9 mouse cellular contexts compared by ENCODE assay signal in the genomic region with DNA sequence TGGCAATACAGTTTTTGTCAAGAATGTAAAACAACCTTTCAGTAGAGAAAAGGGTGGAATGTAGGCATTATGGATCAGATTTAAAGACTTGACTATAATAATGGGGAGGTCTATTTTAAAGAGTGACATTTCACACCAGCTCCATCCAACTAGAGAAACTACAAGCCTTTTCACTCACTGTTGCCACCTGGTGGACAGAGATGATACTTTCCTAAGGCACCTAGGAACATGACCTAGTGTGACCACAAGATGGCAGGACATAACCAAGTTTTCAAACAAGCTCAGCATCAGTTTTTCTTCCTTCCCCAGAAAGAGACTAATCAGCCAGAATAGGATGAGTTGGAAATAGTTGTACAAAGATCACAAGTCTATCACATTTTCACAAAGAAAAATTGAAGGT.
A peak's percentile ranks its signal among the peaks of the same experiment; 100 is the strongest.
DNase-seq lines count a peak whose midpoint lies in the region; ATAC-seq and TF ChIP-seq lines count a peak whose summit lies in the region.
"Had no signal": no experiment of that assay in that cellular context is flagged by ENCODE, and none has a peak within 500 bp of the region (broad histone marks: within the 10 kb centered on the region; RNA-seq: fewer than 3 reads in every experiment).

No protein-coding gene starts in this region.

- no peak overlapping the region for H3K4me2 ChIP-seq in embryonic facial prominence, embryonic 11.5 days (ENCODE audit: low read depth, low read length)
- no peak overlapping the region for H3K4me2 ChIP-seq in liver, postnatal 0 days (ENCODE audit: low read depth, low read length)
- H3K4me2 ChIP-seq: limb, embryonic 15.5 days had no signal

- no peak for TF ChIP-seq EP300 in liver, postnatal 0 days (IDR thresholded peaks at IDR 0.05; ENCODE audit: low read depth)

- ATAC-seq in embryonic facial prominence, embryonic 11.5 days (replicated peaks; ENCODE audit: insufficient number of reproducible peaks, low FRiP score, low TSS enrichment, low read depth) = no peak
- ATAC-seq in liver, postnatal 0 days = no peak

- no peaks in the 10 kb centered on the region for H3K9me3 ChIP-seq in embryonic facial prominence, embryonic 11.5 days (replicated peaks; ENCODE audit: control insufficient read depth, low read length)
- no peaks in the 10 kb centered on the region for H3K9me3 ChIP-seq in liver, postnatal 0 days (ENCODE audit: low read length)
- H3K9me3 ChIP-seq: limb, embryonic 15.5 days had no signal

- H3K4me1 ChIP-seq in embryonic facial prominence, embryonic 11.5 days (ENCODE audit: control insufficient read depth, insufficient read depth, low read length) = no peaks in the 10 kb centered on the region
- H3K4me1 ChIP-seq in liver, postnatal 0 days (ENCODE audit: insufficient read depth) = no peaks in the 10 kb centered on the region
- H3K4me1 ChIP-seq: limb, embryonic 15.5 days had no signal

- H3K36me3 ChIP-seq in embryonic facial prominence, embryonic 11.5 days (replicated peaks; ENCODE audit: control insufficient read depth, insufficient read depth, low read depth, low read length) = no peaks in the 10 kb centered on the region
- no peaks in the 10 kb centered on the region for H3K36me3 ChIP-seq in liver, postnatal 0 days (replicated peaks; ENCODE audit: insufficient read depth, low read length)
- H3K36me3 ChIP-seq: limb, embryonic 15.5 days had no signal

- peak; percentile 65 to 77 for DNase-seq in CD8-positive naive resting alpha-beta T cell, adult 2 months (ENCODE audit: low read depth in 2 of 2, low spot score in 2 of 2)
- peak; percentile 52 for DNase-seq in adrenal gland, postnatal 25 days
- peak; percentile 91 for DNase-seq in embryonic facial prominence, embryonic 11.5 days (ENCODE audit: low spot score)
- DNase-seq in heart, adult 8-10 months (ENCODE audit: low spot score) = peak; percentile 81
- DNase-seq in kidney, postnatal 36 days = peak; percentile 70 to 84
- peak; percentile 73 for DNase-seq in liver, postnatal 0 days
- peak; percentile 43 for DNase-seq in ovary, adult 18-20 months (ENCODE audit: low spot score)
- peak; percentile 78 for DNase-seq in thymus, postnatal 14 days

- H3K27me3 ChIP-seq in embryonic facial prominence, embryonic 11.5 days (ENCODE audit: control insufficient read depth, insufficient read depth, low read length) = no peaks in the 10 kb centered on the region
- H3K27me3 ChIP-seq in liver, postnatal 0 days (ENCODE audit: insufficient read depth, low read length) = no peaks in the 10 kb centered on the region
- H3K27me3 ChIP-seq: limb, embryonic 15.5 days had no signal

- peak; percentile 99 for TF ChIP-seq CTCF in liver, postnatal 0 days (IDR thresholded peaks at IDR 0.05; ENCODE audit: low read depth)

- H3K9ac ChIP-seq in embryonic facial prominence, embryonic 11.5 days (replicated peaks; ENCODE audit: low read length) = no peak overlapping the region
- H3K9ac ChIP-seq in liver, postnatal 0 days (replicated peaks) = no peak overlapping the region
- H3K9ac ChIP-seq: limb, embryonic 15.5 days had no signal

- H3K4me3 ChIP-seq in embryonic facial prominence, embryonic 11.5 days (ENCODE audit: low read depth, low read length) = no peak overlapping the region
- no peak overlapping the region for H3K4me3 ChIP-seq in liver, postnatal 0 days (ENCODE audit: low read depth, low read length)
- H3K4me3 ChIP-seq: limb, embryonic 15.5 days had no signal

- H3K27ac ChIP-seq in embryonic facial prominence, embryonic 11.5 days (replicated peaks; ENCODE audit: low read depth, low read length) = no peak overlapping the region
- no peak overlapping the region for H3K27ac ChIP-seq in liver, postnatal 0 days (ENCODE audit: low read depth)
- H3K27ac ChIP-seq: limb, embryonic 15.5 days had no signal
